ENCODE assay signal across 8 mouse cellular contexts in genomic region chr1:133610601-133611000, GRCm38 (mm10). TPM values are rescaled to one million over a fixed set of nuclear protein-coding genes. Genes with fewer than 3 reads are reported as not detected.
A peak's percentile ranks its signal among the peaks of the same experiment; 100 is the strongest.
DNase-seq lines count a peak whose midpoint lies in the region; ATAC-seq and TF ChIP-seq lines count a peak whose summit lies in the region.

No protein-coding gene starts in this region.

- no peak overlapping the region for H3K9ac ChIP-seq in forebrain, embryonic 11.5 days (ENCODE audit: low read length)
- H3K9ac ChIP-seq in forebrain, postnatal 0 days = no peak overlapping the region
- H3K9ac ChIP-seq in lung, embryonic 14.5 days = 0 out of 2 replicates have a peak overlapping the region, but pooled peaks have one; percentile 5
- no peak overlapping the region for H3K9ac ChIP-seq in intestine, embryonic 15.5 days
- no peak overlapping the region for H3K9ac ChIP-seq in midbrain, embryonic 16.5 days (ENCODE audit: low read depth, low read length)

- no peaks in the 10 kb centered on the region for H3K9me3 ChIP-seq in forebrain, embryonic 11.5 days (ENCODE audit: control insufficient read depth, low read length)
- H3K9me3 ChIP-seq in forebrain, postnatal 0 days (ENCODE audit: low read length) = no peaks in the 10 kb centered on the region
- H3K9me3 ChIP-seq in lung, embryonic 14.5 days (ENCODE audit: low read depth, low read length) = no peaks in the 10 kb centered on the region
- H3K9me3 ChIP-seq in intestine, embryonic 15.5 days = no peaks in the 10 kb centered on the region
- no peaks in the 10 kb centered on the region for H3K9me3 ChIP-seq in midbrain, embryonic 16.5 days (replicated peaks; ENCODE audit: control insufficient read depth, low read length, poor library complexity, severe bottlenecking)

- no peak overlapping the region for H3K27ac ChIP-seq in forebrain, embryonic 11.5 days (ENCODE audit: low read depth, low read length)
- H3K27ac ChIP-seq in forebrain, postnatal 0 days (ENCODE audit: low read depth, low read length) = no peak overlapping the region
- no peak overlapping the region for H3K27ac ChIP-seq in lung, embryonic 14.5 days (ENCODE audit: low read depth)
- no peak overlapping the region for H3K27ac ChIP-seq in intestine, embryonic 15.5 days
- H3K27ac ChIP-seq in midbrain, embryonic 16.5 days (ENCODE audit: low read length) = no peak overlapping the region

- WGBS in forebrain, embryonic 11.5 days = 60% methylated on average over 6 of the region's 6 CpGs
- WGBS in forebrain, postnatal 0 days = 54% methylated on average over 6 of the region's 6 CpGs
- WGBS in lung, embryonic 14.5 days = 56% methylated on average over 6 of the region's 6 CpGs
- 54% methylated on average over 6 of the region's 6 CpGs for WGBS in lung, adult 2 months
- WGBS in intestine, embryonic 15.5 days = 57% methylated on average over 6 of the region's 6 CpGs
- 56% methylated on average over 6 of the region's 6 CpGs for WGBS in midbrain, embryonic 16.5 days

- peak overlapping the region; percentile 24; the same call in 1 of the 2 replicates for H3K4me2 ChIP-seq in forebrain, embryonic 11.5 days (ENCODE audit: low read depth, low read length, severe bottlenecking)
- no peak overlapping the region for H3K4me2 ChIP-seq in forebrain, postnatal 0 days (ENCODE audit: low read depth)
- peak overlapping the region; percentile 11 for H3K4me2 ChIP-seq in lung, embryonic 14.5 days
- peak overlapping the region; percentile 20; the same call in 1 of the 2 replicates for H3K4me2 ChIP-seq in intestine, embryonic 15.5 days (replicated peaks)
- H3K4me2 ChIP-seq in midbrain, embryonic 16.5 days (ENCODE audit: low read length) = no peak overlapping the region; the same call in 1 of the 2 replicates

- ATAC-seq in forebrain, embryonic 11.5 days (replicated peaks; ENCODE audit: low FRiP score) = peak; percentile 16; the same call in 1 of the 2 replicates
- no peak for ATAC-seq in forebrain, postnatal 0 days
- ATAC-seq in lung, embryonic 14.5 days (ENCODE audit: insufficient read depth) = no peak
- ATAC-seq in intestine, embryonic 15.5 days = 0 out of 2 replicates have a peak, but pooled peaks have one; percentile 1
- peak; percentile 26; the same call in 1 of the 2 replicates for ATAC-seq in midbrain, embryonic 16.5 days
- ATAC-seq in frontal cortex, adult (ENCODE audit: low TSS enrichment) = no peak

- no peak overlapping the region for H3K4me3 ChIP-seq in forebrain, embryonic 11.5 days (ENCODE audit: low read depth, low read length)
- no peak overlapping the region for H3K4me3 ChIP-seq in forebrain, postnatal 0 days (ENCODE audit: low read depth, low read length)
- 0 out of 2 replicates have a peak overlapping the region, but pooled peaks have one; percentile 89 for H3K4me3 ChIP-seq in lung, embryonic 14.5 days (ENCODE audit: low read depth, low read length)
- H3K4me3 ChIP-seq in lung, adult 2 months (replicated peaks; ENCODE audit: extremely low read depth, low read depth, low read length) = no peak overlapping the region
- H3K4me3 ChIP-seq in intestine, embryonic 15.5 days (replicated peaks) = peak overlapping the region; percentile 95; the same call in 1 of the 2 replicates
- no peak overlapping the region; the same call in 1 of the 2 replicates for H3K4me3 ChIP-seq in midbrain, embryonic 16.5 days (ENCODE audit: low read depth, low read length)

- TF ChIP-seq POLR2A in lung, adult 2 months (IDR thresholded peaks at IDR 0.05; ENCODE audit: borderline replicate concordance, extremely low read depth, low read depth, low read length) = no peak

- no peak for TF ChIP-seq CTCF in forebrain, postnatal 0 days (IDR thresholded peaks at IDR 0.05; ENCODE audit: low read depth)
- TF ChIP-seq CTCF in lung, embryonic 14.5 days (IDR thresholded peaks at IDR 0.05; ENCODE audit: low read depth) = no peak
- no peak for TF ChIP-seq CTCF in lung, adult 2 months (IDR thresholded peaks at IDR 0.05; ENCODE audit: insufficient read depth, low read length)

- no peak for DNase-seq in forebrain, embryonic 11.5 days (ENCODE audit: low spot score)
- no peak for DNase-seq in forebrain, postnatal 0 days
- DNase-seq in lung, embryonic 14.5 days = no peak
- no peak for DNase-seq in lung, adult 2 months
- DNase-seq in layer of hippocampus, adult 8-10 months (ENCODE audit: low spot score in 2 of 2) = no peak

- no peaks in the 10 kb centered on the region for H3K27me3 ChIP-seq in forebrain, embryonic 11.5 days (ENCODE audit: control insufficient read depth, insufficient read depth, low read length)
- H3K27me3 ChIP-seq in forebrain, postnatal 0 days (ENCODE audit: insufficient read depth, low read length) = no peaks in the 10 kb centered on the region
- no peaks in the 10 kb centered on the region for H3K27me3 ChIP-seq in lung, embryonic 14.5 days (ENCODE audit: insufficient read depth, low read length)
- H3K27me3 ChIP-seq in intestine, embryonic 15.5 days (replicated peaks) = no peaks in the 10 kb centered on the region
- no peaks in the 10 kb centered on the region for H3K27me3 ChIP-seq in midbrain, embryonic 16.5 days (ENCODE audit: control insufficient read depth, insufficient read depth, low read depth, low read length)

- H3K36me3 ChIP-seq in forebrain, embryonic 11.5 days (ENCODE audit: control insufficient read depth, insufficient read depth, low read length) = peaks cover 11% of the 10 kb centered on the region; the same call in 1 of the 2 replicates
- peaks cover 22% of the 10 kb centered on the region for H3K36me3 ChIP-seq in forebrain, postnatal 0 days (ENCODE audit: insufficient read depth)
- peaks cover 40% of the 10 kb centered on the region for H3K36me3 ChIP-seq in lung, embryonic 14.5 days (ENCODE audit: insufficient read depth)
- peaks cover 7% of the 10 kb centered on the region; the same call in 1 of the 2 replicates for H3K36me3 ChIP-seq in intestine, embryonic 15.5 days
- H3K36me3 ChIP-seq in midbrain, embryonic 16.5 days (ENCODE audit: control insufficient read depth, insufficient read depth, low read length) = peaks cover 15% of the 10 kb centered on the region

- H3K4me1 ChIP-seq in forebrain, embryonic 11.5 days (replicated peaks; ENCODE audit: control insufficient read depth, insufficient read depth, low read length) = no peaks in the 10 kb centered on the region
- H3K4me1 ChIP-seq in forebrain, postnatal 0 days (ENCODE audit: insufficient read depth) = no peaks in the 10 kb centered on the region
- no peaks in the 10 kb centered on the region for H3K4me1 ChIP-seq in lung, embryonic 14.5 days (ENCODE audit: insufficient read depth)
- H3K4me1 ChIP-seq in lung, adult 2 months (ENCODE audit: control insufficient read depth, insufficient read depth, low read length) = no peaks in the 10 kb centered on the region
- 0 out of 2 replicates have a peak, but pooled peaks cover 5% of the 10 kb centered on the region for H3K4me1 ChIP-seq in intestine, embryonic 15.5 days (replicated peaks)
- peaks cover 11% of the 10 kb centered on the region for H3K4me1 ChIP-seq in midbrain, embryonic 16.5 days (ENCODE audit: control insufficient read depth, insufficient read depth, low read length)

RNA-seq across cellular contexts. Expression of gene Snrpe, which starts 0.5 kb away (rescaled TPM):
- 801 and 823 TPM in 2 replicates for polyA plus RNA-seq in forebrain, embryonic 11.5 days (2014; fragmentation: Nextera tagmentation; extraction: Ambion mirVana)
- 199 and 291 TPM in 2 replicates for total RNA-seq in forebrain, postnatal 0 days (2014; rRNA removed)
- polyA plus RNA-seq in forebrain, postnatal 0 days (2015; fragmentation: Nextera tagmentation; extraction: Ambion mirVana) = 418 and 566 TPM in 2 replicates
- polyA plus RNA-seq in lung, embryonic 14.5 days (2014; fragmentation: Nextera tagmentation; extraction: Ambion mirVana) = 817 and 867 TPM in 2 replicates
- 16.7 and 33.7 TPM in 2 replicates for polyA plus RNA-seq in lung, adult 2 months (2012; rRNA removed)
- 625 and 637 TPM in 2 replicates for polyA plus RNA-seq in intestine, embryonic 15.5 days (2015; fragmentation: Nextera tagmentation; extraction: Ambion mirVana)
- 354 and 378 TPM in 2 replicates for polyA plus RNA-seq in midbrain, embryonic 16.5 days (2015; fragmentation: Nextera tagmentation; extraction: Ambion mirVana)
- total RNA-seq in layer of hippocampus, adult 8-10 months (2022) = 10 to 100 TPM; 52.8 to 74.8 (median 64.8) TPM

RNA-seq across cellular contexts. Expression of gene Zbed6, which starts 50.1 kb away (rescaled TPM):
- polyA plus RNA-seq in forebrain, embryonic 11.5 days (2014; fragmentation: Nextera tagmentation; extraction: Ambion mirVana) = not detected in 2 replicates
- total RNA-seq in forebrain, postnatal 0 days (2014; rRNA removed) = 5.7 and 6.4 TPM in 2 replicates
- not detected in 2 replicates for polyA plus RNA-seq in forebrain, postnatal 0 days (2015; fragmentation: Nextera tagmentation; extraction: Ambion mirVana)
- not detected in 2 replicates for polyA plus RNA-seq in lung, embryonic 14.5 days (2014; fragmentation: Nextera tagmentation; extraction: Ambion mirVana)
- polyA plus RNA-seq in lung, adult 2 months (2012; rRNA removed) = 2.0 and 4.6 TPM in 2 replicates
- not detected in 2 replicates for polyA plus RNA-seq in intestine, embryonic 15.5 days (2015; fragmentation: Nextera tagmentation; extraction: Ambion mirVana)
- not detected in 2 replicates for polyA plus RNA-seq in midbrain, embryonic 16.5 days (2015; fragmentation: Nextera tagmentation; extraction: Ambion mirVana)
- total RNA-seq in layer of hippocampus, adult 8-10 months (2022) = 10 to 100 TPM in 1 of 4 experiments, 1 to 10 TPM in 3; 6.4 to 10.8 (median 8.5) TPM

RNA-seq across cellular contexts. Expression of gene Gm38394, which starts 50.5 kb away (rescaled TPM):
- 6.2 and 7.2 TPM in 2 replicates for polyA plus RNA-seq in forebrain, embryonic 11.5 days (2014; fragmentation: Nextera tagmentation; extraction: Ambion mirVana)
- 7.0 and 10.0 TPM in 2 replicates for total RNA-seq in forebrain, postnatal 0 days (2014; rRNA removed)
- polyA plus RNA-seq in forebrain, postnatal 0 days (2015; fragmentation: Nextera tagmentation; extraction: Ambion mirVana) = 0.78 and 1.4 TPM in 2 replicates
- polyA plus RNA-seq in lung, embryonic 14.5 days (2014; fragmentation: Nextera tagmentation; extraction: Ambion mirVana) = 11.9 and 12.2 TPM in 2 replicates
- polyA plus RNA-seq in lung, adult 2 months (2012; rRNA removed) = 3.4 and 5.3 TPM in 2 replicates
- polyA plus RNA-seq in intestine, embryonic 15.5 days (2015; fragmentation: Nextera tagmentation; extraction: Ambion mirVana) = 4.4 and 5.0 TPM in 2 replicates
- polyA plus RNA-seq in midbrain, embryonic 16.5 days (2015; fragmentation: Nextera tagmentation; extraction: Ambion mirVana) = 2.3 and 3.1 TPM in 2 replicates
- 10 to 100 TPM; 21.9 to 34.1 (median 30.1) TPM for total RNA-seq in layer of hippocampus, adult 8-10 months (2022)

Comparison
In these comparisons a context has a peak if more than half of its experiments do, and no peak if none do; other contexts are left out.
1. ATAC-seq: peak in forebrain, embryonic 11.5 days (single experiment), intestine, embryonic 15.5 days (single experiment) and midbrain, embryonic 16.5 days (single experiment); none in forebrain, postnatal 0 days (single experiment), lung, embryonic 14.5 days (single experiment) and frontal cortex, adult (single experiment).
2. H3K4me2 ChIP-seq: peak in forebrain, embryonic 11.5 days (single experiment), lung, embryonic 14.5 days (single experiment) and intestine, embryonic 15.5 days (single experiment); none in forebrain, postnatal 0 days (single experiment) and midbrain, embryonic 16.5 days (single experiment).
3. H3K4me3 ChIP-seq: peak in lung, embryonic 14.5 days (single experiment) and intestine, embryonic 15.5 days (single experiment); none in forebrain, embryonic 11.5 days (single experiment), forebrain, postnatal 0 days (single experiment), lung, adult 2 months (single experiment) and midbrain, embryonic 16.5 days (single experiment).
4. RNA of gene Snrpe, which starts 0.5 kb away (polyA plus RNA-seq): 801 to 823 TPM in forebrain, embryonic 11.5 days, 817 to 867 TPM in lung, embryonic 14.5 days, 625 to 637 TPM in intestine, embryonic 15.5 days, 418 to 566 TPM in forebrain, postnatal 0 days and 354 to 378 TPM in midbrain, embryonic 16.5 days; 16.7 to 33.7 TPM in lung, adult 2 months; every median in the first group is over 10 times any median in the second.